Mouse (Mus musculus): ENCODE data around the gene Hadh. TPM values are rescaled to one million over a fixed set of nuclear protein-coding genes. Genes with fewer than 3 reads are reported as not detected.
A peak's percentile ranks its signal among the peaks of the same experiment; 100 is the strongest.

Hadh gene
- total RNA-seq, 2 experiments from 2014 or later, result 762 to 848 TPM

DNA sequence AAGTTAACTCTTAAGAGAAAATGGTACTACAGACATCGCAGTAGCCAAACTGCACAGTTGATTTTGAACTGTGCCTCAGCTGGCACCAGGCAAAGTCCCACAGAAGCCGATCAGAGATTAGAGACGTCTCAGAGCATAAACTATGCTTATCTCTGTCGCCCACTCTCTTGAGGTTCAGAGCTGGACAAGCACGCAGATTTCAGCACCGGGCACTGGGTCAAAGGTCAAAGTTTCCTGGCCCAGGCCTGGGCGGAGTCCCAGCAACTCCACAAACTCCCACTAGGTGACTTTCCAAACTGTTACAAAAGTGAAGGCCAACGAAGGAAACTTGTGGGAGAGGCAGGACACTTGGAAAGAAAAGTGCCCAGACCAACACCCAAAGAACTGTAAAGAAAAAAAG, 744 bp downstream of the Hadh start:
- peak; percentile 71 to 75 for DNase-seq

- no peak for DNase-seq
Measured at GRCm38 (mm10) chr3:131270381-131270780, 1.5 kb downstream of the Hadh start.

- DNase-seq, result peak; percentile 61 to 71
Measured at GRCm38 (mm10) chr3:131266366-131267050, 5.4 kb downstream of the Hadh start.

DNA sequence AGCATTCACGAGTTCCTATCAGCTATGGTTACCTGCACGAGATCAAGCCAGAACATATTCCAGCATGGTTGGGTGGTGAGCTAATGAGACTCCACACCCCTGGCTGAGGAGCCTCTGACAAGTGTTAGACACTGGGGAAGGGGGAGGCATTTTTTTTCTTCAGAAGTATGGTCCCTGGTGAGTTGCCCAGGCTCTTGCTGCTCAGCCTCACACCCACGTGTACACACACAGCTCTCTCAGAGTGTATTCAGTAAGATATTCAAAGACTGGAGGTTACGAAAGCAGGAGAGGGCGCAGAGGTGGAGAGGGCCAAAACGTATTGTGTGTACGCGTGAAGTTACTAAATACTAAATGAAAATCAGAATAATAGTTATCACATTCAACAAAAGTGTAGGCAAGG, 6.4 kb downstream of the Hadh start:
- peak in 1 of 2 experiments; percentile 14 for DNase-seq

GRCm38 (mm10) chr3:131263766-131264486, 8.0 kb downstream of the Hadh start:
- DNase-seq, result no peak

GRCm38 (mm10) chr3:131260418-131260817, 11.5 kb downstream of the Hadh start:
- DNase-seq, result no peak

GRCm38 (mm10) chr3:131259392-131259965, 12.4 kb downstream of the Hadh start:
- no peak for DNase-seq

DNA sequence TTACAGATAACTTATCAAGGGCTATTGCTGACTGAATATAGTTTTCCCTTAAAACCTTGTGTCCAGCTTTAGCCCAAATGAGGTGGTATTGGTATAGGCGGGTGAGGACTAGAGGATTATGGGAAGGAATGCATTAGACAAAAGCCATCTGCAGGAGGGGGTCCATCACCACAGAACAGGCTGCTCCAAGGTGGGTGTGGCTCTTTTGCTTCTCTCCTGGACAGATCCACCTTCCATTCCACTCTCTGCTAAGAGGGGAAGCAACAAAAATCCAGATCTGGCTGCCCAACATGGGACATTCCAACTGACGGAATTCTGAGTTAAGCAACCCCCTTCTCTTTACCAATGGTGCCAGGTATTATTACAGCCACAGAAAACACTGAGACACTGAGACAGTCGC, 13.0 kb downstream of the Hadh start:
- no peak for DNase-seq

GRCm38 (mm10) chr3:131255399-131255981, 16.4 kb downstream of the Hadh start:
- no peak for DNase-seq

GRCm38 (mm10) chr3:131254991-131255390, 16.9 kb downstream of the Hadh start:
- DNase-seq, result no peak

DNA sequence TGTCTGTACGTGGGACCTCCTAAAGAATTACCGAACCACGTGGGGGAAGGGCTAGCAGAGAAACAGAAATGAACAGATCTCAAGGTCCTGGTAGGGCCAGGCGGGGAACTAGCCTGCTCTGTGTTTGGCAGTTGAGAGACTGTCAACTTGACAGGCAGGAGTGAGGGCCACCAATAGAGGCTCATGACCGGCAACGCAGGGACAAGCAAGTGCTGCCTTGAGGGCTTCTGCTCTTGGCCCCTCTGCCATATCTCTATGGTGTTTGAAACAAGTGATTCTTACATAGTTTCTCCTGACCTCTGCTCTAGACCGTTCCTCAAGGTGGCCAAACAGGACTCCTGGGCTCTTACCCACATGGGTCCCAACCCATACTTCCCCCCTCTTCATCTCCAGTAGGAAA, 20.3 kb downstream of the Hadh start:
- no peak for DNase-seq

GRCm38 (mm10) chr3:131250978-131251377, 20.9 kb downstream of the Hadh start:
- DNase-seq, result peak; percentile 37 to 50

GRCm38 (mm10) chr3:131250283-131250682, 21.6 kb downstream of the Hadh start:
- DNase-seq, result no peak

DNA sequence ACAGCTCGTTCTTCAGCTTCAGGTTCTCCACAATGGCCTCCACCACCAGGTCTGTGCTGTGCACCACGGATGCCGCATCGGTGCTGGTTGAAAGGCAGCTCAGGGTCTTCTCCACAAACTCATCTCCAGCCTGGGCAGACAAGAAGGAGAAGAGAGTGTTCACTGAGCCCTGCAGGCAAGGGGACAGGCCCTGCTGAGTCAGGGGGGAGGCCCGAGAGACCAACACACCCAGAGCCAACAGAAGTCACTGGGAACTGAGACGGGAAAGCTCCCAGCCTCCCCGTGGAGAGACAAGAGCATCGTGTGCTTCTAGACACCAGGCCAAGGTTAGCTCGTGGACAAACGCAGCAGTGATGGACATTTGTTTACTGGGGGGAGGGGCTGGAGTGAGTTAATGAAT, 23.5 kb downstream of the Hadh start:
- DNase-seq, result no peak

- no peak for DNase-seq
Measured at GRCm38 (mm10) chr3:131247851-131248250, 24.1 kb downstream of the Hadh start.

DNA sequence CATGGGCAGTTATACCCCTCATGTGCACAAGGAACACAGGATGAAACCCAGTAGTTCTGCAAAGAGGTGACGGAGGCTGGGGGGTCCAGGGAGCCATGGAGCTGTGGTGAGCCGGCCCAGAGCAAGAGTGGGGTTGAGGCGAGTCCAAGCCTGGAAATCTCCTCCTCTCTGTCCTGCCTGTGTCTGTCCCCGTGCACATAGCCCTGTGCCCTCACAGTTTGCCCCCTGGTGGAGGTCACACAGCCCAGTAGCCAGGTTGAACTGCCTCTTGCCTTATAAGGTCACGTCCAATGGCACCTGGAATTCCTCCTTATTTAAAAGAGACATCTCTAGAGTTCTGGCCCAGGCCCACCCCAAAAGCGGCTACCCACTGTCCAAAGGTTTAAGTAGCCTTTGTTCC, 24.5 kb downstream of the Hadh start:
- DNase-seq, result no peak

DNA sequence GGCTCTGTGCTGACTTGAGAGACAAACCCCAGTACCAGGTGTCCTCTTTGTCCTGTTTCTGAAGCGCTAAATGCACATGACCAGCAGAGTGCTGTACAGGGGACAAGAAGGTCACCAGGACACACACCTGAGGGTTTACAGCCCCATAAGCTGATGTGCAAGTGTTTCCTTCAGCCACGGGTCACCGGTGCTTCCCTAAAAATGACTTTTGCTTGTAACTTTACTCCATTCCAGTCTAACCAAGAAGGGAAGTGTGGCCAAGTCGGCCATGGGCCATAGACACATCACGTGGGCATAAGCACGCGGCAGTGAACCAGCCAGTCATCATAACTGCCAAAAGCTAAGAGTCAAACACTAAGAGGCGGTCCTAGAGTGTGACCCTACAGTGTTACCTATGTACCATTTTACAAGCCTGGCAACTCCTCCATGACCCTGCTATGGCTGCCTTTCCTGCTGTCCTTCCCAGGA, 25.3 kb downstream of the Hadh start:
- peak; percentile 58 to 67 for DNase-seq

- DNase-seq, result peak; percentile 74 to 83
Measured at GRCm38 (mm10) chr3:131245766-131246578, 25.9 kb downstream of the Hadh start.

- peak; percentile 64 to 87 for DNase-seq
Measured at GRCm38 (mm10) chr3:131237785-131238633, 33.9 kb downstream of the Hadh start.

DNA sequence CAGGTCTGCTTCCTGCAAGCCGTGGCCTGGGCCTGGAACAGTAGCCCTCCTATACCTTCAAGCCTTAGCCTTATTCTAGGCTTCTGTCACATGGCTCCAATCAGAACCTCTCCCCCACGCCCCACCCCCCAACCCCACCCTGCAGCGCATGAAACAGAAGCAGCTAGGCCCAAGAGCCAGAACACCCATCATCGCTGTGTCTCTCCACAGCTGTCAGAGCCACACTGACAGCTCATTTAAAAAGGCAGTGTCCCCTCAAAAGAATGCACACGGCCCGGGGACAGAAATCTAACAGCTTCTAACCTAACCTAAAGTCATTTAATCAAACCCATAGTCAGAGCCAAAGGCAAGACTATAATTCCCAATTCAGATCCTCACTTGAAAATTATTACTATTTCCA, 34.8 kb downstream of the Hadh start:
- no peak for DNase-seq

DNA sequence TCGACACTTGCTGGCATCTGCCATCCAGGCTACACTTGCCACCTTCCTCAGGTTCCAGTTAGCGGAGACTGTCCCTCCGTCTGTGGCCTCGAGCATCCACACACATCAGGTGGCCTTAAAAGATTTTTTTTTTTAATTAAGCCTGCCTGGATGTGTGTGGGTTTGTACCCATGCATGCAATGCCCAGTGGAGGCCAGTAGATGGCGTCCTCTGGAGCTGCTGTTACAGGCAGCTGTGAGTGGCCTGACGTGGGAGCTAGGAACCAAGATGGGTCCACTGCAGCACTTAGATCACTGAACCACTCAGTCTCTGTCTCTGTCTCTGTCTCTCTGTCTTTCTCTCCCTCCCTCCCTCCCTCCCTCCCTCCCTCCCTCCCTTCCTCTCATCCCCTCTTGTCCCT, 43.8 kb downstream of the Hadh start:
- DNase-seq, result no peak
